Mouse (Mus musculus): ENCODE data around the gene Ebf3. TPM values are rescaled to one million over a fixed set of nuclear protein-coding genes. Genes with fewer than 3 reads are reported as not detected.

Ebf3 gene
- polyA plus RNA-seq, 1 experiment: 1.9 TPM

DNA sequence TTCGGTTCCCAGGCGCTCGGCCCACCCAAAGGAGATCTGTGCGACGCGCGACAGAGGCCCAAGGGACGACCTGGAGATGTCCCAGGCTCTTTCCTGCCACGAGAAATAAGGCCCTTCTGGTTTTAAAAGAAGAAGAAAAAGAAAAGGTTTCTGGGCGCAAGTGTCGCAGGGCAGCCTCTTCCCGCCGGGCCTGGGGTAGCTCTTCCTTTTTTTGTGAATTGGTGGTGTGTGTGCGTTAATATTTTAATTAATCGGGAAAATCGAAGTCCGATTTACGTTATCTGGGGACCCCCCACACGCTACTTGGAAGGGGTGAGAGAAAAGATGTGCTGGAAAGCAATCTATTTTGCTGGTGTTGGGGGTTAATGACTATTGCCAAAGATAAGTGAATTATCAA lies 1.3 kb upstream of the Ebf3 start:
- TF ChIP-seq POLR2A (IDR thresholded peaks at IDR 0.05; ENCODE audit: insufficient read length, low read depth): no peak
- H3K79me2 ChIP-seq (ENCODE audit: control insufficient read depth, insufficient read depth): peaks cover 18% of the 10 kb centered on the region
- H3K4me2 ChIP-seq (ENCODE audit: low read depth): no peak overlapping the region
- no peak overlapping the region for H3ac ChIP-seq (ENCODE audit: control insufficient read depth, insufficient read length)
- H3K27me3 ChIP-seq (ENCODE audit: control insufficient read depth, insufficient read depth, insufficient read length): peaks cover 5% of the 10 kb centered on the region
- H3K4me3 ChIP-seq: no peak overlapping the region
- no peaks in the 10 kb centered on the region for H3K36me3 ChIP-seq (ENCODE audit: control insufficient read depth, insufficient read depth)

DNA sequence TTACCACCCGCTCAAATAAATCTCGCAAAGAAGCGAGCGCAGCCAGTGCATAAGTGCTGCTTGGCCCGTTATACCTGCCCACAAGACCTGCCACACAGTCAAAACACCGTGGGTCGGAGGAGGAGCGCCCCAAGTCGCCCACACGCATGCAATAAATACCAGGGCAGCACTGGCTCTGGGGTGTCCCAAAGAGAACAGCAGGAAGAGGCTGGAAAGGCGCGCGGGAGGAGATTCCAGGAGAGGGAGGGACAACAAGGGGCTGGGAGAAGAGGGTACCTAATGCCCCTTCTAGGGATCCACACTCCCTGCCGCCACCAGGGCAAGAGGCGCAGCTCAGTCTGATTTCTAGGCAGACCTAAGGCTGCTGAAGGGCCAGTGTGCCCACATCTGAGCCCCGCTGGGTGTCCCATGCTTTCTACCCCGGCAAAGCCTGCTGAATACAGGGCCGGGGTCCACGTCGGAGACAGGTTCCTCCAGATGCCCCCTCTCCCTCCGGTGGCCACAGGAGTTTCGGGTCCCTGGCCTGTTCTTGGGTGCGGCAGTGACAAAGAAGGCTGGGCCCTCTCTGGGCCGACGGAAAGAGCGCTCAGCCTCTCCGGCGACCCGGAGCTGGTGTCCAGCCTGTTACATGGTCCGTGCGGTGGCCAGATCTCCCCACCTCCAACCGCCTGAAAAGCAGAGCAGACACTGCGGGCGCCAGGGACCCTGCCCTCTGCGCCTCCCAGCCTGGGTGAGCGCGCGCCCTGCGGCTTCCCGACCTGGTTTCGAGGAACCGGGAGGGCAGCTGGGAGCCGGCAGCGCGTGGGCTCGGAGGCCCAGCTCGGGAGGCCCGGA lies 682 bp upstream of the Ebf3 start:
- H3K4me3 ChIP-seq: peak overlapping the region; percentile 42
- no peaks in the 10 kb centered on the region for H3K27me3 ChIP-seq (ENCODE audit: control insufficient read depth, insufficient read depth, insufficient read length)
- H3ac ChIP-seq (ENCODE audit: control insufficient read depth, insufficient read length): peak overlapping the region; percentile 96
- peaks cover 18% of the 10 kb centered on the region for H3K79me2 ChIP-seq (ENCODE audit: control insufficient read depth, insufficient read depth)
- H3K4me2 ChIP-seq (ENCODE audit: low read depth): peak overlapping the region; percentile 78
- H3K36me3 ChIP-seq (ENCODE audit: control insufficient read depth, insufficient read depth): no peaks in the 10 kb centered on the region
- TF ChIP-seq TCF12 (IDR thresholded peaks at IDR 0.05; ENCODE audit: insufficient read depth, poor library complexity, severe bottlenecking): no peak
- TF ChIP-seq SRF (IDR thresholded peaks at IDR 0.05; ENCODE audit: control insufficient read depth, insufficient read length, low read depth): no peak
- TF ChIP-seq MYOD1 (IDR thresholded peaks at IDR 0.05; ENCODE audit: control insufficient read depth in 1 of 3, insufficient read length in 2 of 3, low read depth in 2 of 3): no peak
- TF ChIP-seq POLR2A (IDR thresholded peaks at IDR 0.05; ENCODE audit: insufficient read length, low read depth): no peak
- TF ChIP-seq POLR2AphosphoS2 (IDR thresholded peaks at IDR 0.05; ENCODE audit: insufficient read length, low read depth): no peak
- no peak for TF ChIP-seq TCF3 (IDR thresholded peaks at IDR 0.05; ENCODE audit: insufficient read length, low read depth)
- no peak for TF ChIP-seq USF1 (IDR thresholded peaks at IDR 0.05; ENCODE audit: low read depth)
- no peak for TF ChIP-seq REST (IDR thresholded peaks at IDR 0.05; ENCODE audit: insufficient read depth, insufficient read length)

DNA sequence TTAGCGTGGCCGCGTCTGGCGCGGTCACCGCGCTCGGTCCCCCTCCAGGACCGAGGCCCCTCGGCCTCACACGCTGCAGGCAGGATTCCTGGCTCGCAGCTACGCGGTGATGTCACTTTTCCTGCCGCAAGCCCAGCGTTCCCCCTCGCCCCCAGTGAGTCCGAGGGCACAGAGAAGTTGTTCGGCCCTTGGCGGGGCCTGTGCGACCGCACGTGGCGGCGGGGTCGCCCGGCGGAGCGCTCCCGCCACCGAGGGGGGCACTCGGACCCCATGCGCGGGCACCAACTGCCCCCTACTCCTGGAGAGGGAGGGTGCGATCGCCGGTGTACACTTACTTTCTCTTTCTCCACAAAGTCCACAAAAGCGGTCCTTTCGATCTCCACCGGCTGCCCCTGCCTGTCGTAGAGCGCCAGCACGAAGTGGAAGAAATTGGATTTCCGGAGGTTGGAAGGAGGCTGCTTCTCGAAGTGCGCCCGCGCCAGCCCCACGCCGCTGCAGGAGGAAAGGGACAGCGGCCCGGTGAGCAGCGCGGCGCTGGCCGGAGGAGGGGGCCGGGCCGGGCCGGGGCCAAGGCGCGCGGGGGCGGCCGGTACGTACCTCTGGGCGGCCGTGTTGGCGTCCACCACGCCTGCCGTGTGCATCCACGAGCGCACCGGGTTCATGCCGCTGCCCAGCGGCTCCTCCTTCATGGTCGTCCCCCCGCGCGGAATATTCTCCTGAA lies 902 bp downstream of the Ebf3 start:
- Histone ChIP-seq H3K79me2 (ENCODE audit: control insufficient read depth, insufficient read depth) (peaks cover 18% of the 10 kb centered on the region), H3K36me3 (ENCODE audit: control insufficient read depth, insufficient read depth) (no peaks in the 10 kb centered on the region), H3K4me3 (peak overlapping the region; percentile 42), H3ac (ENCODE audit: control insufficient read depth, insufficient read length) (peak overlapping the region; percentile 96), H3K4me2 (ENCODE audit: low read depth) (peak overlapping the region; percentile 95), H3K27me3 (ENCODE audit: control insufficient read depth, insufficient read depth, insufficient read length) (no peaks in the 10 kb centered on the region)
- TF ChIP-seq TCF12 (IDR thresholded peaks at IDR 0.05; ENCODE audit: insufficient read depth, poor library complexity, severe bottlenecking) (no peak), POLR2A (IDR thresholded peaks at IDR 0.05; ENCODE audit: insufficient read length, low read depth) (peak; percentile 22)

DNA sequence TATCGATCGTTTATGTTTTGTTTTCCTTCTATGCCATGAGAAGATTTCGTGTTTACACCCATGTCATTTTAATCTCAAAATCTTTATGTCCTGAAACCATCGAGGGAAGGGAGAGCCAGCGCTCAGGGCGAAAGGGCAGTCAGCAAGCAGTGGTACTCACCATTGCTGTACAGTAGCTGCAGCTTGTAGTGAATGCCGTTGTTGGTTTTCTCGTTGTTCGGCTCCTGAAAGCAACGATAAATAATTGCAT lies 1.4 kb downstream of the Ebf3 start:
- Histone ChIP-seq H3K36me3 (ENCODE audit: control insufficient read depth, insufficient read depth) (no peaks in the 10 kb centered on the region), H3K4me2 (ENCODE audit: low read depth) (peak overlapping the region; percentile 95), H3ac (ENCODE audit: control insufficient read depth, insufficient read length) (peak overlapping the region; percentile 96), H3K4me3 (peak overlapping the region; percentile 42), H3K27me3 (ENCODE audit: control insufficient read depth, insufficient read depth, insufficient read length) (no peaks in the 10 kb centered on the region), H3K79me2 (ENCODE audit: control insufficient read depth, insufficient read depth) (peaks cover 18% of the 10 kb centered on the region)
- no peak for TF ChIP-seq REST (IDR thresholded peaks at IDR 0.05; ENCODE audit: insufficient read depth, insufficient read length)
- TF ChIP-seq MYOD1 (IDR thresholded peaks at IDR 0.05; ENCODE audit: control insufficient read depth in 1 of 3, insufficient read length in 2 of 3, low read depth in 2 of 3): no peak
- no peak for TF ChIP-seq SRF (IDR thresholded peaks at IDR 0.05; ENCODE audit: control insufficient read depth, insufficient read length, low read depth)
- TF ChIP-seq POLR2AphosphoS2 (IDR thresholded peaks at IDR 0.05; ENCODE audit: insufficient read length, low read depth): no peak
- no peak for TF ChIP-seq E2F4 (IDR thresholded peaks at IDR 0.05; ENCODE audit: insufficient read depth)
- TF ChIP-seq TCF3 (IDR thresholded peaks at IDR 0.05; ENCODE audit: insufficient read length, low read depth): no peak
- TF ChIP-seq USF1 (IDR thresholded peaks at IDR 0.05; ENCODE audit: low read depth): no peak
- no peak for TF ChIP-seq TCF12 (IDR thresholded peaks at IDR 0.05; ENCODE audit: insufficient read depth, poor library complexity, severe bottlenecking)
- no peak for TF ChIP-seq MAX (IDR thresholded peaks at IDR 0.05; ENCODE audit: low read depth)
- no peak for TF ChIP-seq POLR2A (IDR thresholded peaks at IDR 0.05; ENCODE audit: insufficient read length, low read depth)
- TF ChIP-seq MYOG (IDR thresholded peaks at IDR 0.05; ENCODE audit: control insufficient read depth in 1 of 3, insufficient read depth in 1 of 3, insufficient read length in 2 of 3, low read depth in 2 of 3): no peak

- H3K79me2 ChIP-seq (ENCODE audit: control insufficient read depth, insufficient read depth): peaks cover 18% of the 10 kb centered on the region
- peak overlapping the region; percentile 95 for H3K4me2 ChIP-seq (ENCODE audit: low read depth)
- TF ChIP-seq TCF3 (IDR thresholded peaks at IDR 0.05; ENCODE audit: insufficient read length, low read depth) (no peak), MYOD1 (IDR thresholded peaks at IDR 0.05; ENCODE audit: control insufficient read depth in 1 of 3, insufficient read length in 2 of 3, low read depth in 2 of 3) (no peak), E2F4 (IDR thresholded peaks at IDR 0.05; ENCODE audit: insufficient read depth) (no peak)
- no peaks in the 10 kb centered on the region for H3K36me3 ChIP-seq (ENCODE audit: control insufficient read depth, insufficient read depth)
- no peaks in the 10 kb centered on the region for H3K27me3 ChIP-seq (ENCODE audit: control insufficient read depth, insufficient read depth, insufficient read length)
- peak overlapping the region; percentile 96 for H3ac ChIP-seq (ENCODE audit: control insufficient read depth, insufficient read length)
- peak overlapping the region; percentile 42 for H3K4me3 ChIP-seq
Observed at GRCm38 (mm10) chr7:137312166-137312932, 1.9 kb downstream of the Ebf3 start.

All from myocyte (in vitro differentiated cells).